Mouse (Mus musculus): ENCODE data around the gene Isx.

Isx gene

DNA sequence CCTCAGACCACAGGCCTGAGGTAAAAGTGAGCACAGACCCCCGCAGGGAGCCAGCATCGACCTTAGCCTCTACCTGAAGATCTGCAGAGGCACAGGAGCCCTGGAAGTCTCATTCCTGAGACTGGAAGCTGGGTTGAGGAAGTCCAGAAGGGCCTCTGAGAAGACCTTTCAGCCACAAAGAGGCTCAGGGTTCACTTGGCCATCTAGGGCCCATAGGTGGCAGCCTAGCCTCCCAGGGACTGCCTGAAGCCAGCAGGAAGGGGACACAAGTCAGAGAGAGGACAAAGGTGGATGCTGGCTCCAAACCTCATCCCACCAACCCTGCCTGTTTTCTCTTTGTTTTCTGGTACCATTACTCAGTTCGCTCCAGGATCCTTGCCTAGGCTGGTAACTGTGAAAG lies at the start of gene Isx:
Isx (plus strand) TSS at position 234 of the 400 bp plus-strand sequence.
- no peak for DNase-seq (ENCODE audit: extremely low spot score, low spot score)

- no peak for DNase-seq (ENCODE audit: extremely low spot score, low spot score)
These were observed 45.3 kb upstream of the Isx start for GRCm38 (mm10) chr8:74827689-74828088.

GRCm38 (mm10) chr8:74831322-74831721 lies 41.7 kb upstream of the Isx start:
- DNase-seq (ENCODE audit: extremely low spot score, low spot score): no peak

GRCm38 (mm10) chr8:74834246-74834645 lies 38.7 kb upstream of the Isx start:
- no peak for DNase-seq (ENCODE audit: extremely low spot score, low spot score)

DNA sequence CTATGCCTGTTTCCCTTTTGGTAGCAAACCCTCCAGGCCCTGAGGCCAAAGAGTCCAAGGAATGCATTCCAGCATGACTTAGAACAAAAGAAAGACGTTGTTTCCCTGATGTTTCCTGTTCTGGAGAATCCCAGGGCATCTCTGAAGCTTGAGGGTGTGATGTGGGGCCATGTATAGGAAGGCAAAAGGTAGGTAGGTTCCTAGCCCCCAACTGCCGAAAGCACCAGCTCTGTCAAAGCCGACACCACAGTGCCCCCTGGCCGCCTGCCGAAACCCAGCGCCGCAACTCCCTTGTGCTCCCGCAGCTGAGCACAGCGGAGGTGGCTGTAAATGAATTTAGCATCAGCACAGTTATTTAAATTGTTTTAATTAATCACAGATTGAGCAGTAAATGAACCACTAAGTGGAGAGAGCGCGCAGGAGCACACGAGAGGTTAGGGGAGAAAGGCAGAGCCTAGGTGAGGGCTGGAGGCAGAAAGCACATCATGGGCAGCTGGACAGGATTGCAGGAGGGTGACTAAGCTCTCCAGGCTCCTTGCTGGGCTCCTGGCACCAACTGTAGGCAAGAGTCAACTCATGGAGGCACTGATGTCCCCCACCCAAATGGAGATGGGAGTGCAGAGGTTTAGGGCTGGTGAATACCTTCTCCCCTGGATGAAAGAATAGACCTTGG lies 25.5 kb upstream of the Isx start:
- DNase-seq (ENCODE audit: extremely low spot score, low spot score): peak; percentile 28

GRCm38 (mm10) chr8:74848707-74849106 lies 24.3 kb upstream of the Isx start:
- no peak for DNase-seq (ENCODE audit: extremely low spot score, low spot score)

GRCm38 (mm10) chr8:74850971-74851370 lies 22.0 kb upstream of the Isx start:
- no peak for DNase-seq (ENCODE audit: extremely low spot score, low spot score)

GRCm38 (mm10) chr8:74851837-74852236 lies 21.1 kb upstream of the Isx start:
- DNase-seq (ENCODE audit: extremely low spot score, low spot score): peak; percentile 40

DNA sequence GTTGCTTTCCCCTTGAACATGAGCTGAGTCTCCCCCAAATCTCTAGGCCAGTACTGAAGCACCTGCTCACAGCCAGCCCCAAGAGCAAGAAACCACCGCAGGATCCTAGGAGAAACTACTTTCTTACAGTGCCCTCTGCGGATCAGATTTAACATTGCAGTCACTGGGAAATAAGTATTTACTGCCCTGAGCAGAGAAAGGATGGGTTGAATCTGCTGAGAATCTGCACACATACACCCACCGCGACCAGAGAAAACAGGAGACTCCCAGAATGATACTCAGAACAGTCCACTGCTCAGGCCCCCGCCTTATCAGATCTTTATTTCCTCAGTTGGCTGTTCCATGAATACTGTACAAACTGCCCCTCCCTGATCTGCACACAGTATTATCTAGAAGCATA lies 19.5 kb upstream of the Isx start:
- DNase-seq (ENCODE audit: extremely low spot score, low spot score): peak; percentile 23

- no peak for DNase-seq (ENCODE audit: extremely low spot score, low spot score)
These were observed 18.2 kb upstream of the Isx start for GRCm38 (mm10) chr8:74854786-74855185.

DNA sequence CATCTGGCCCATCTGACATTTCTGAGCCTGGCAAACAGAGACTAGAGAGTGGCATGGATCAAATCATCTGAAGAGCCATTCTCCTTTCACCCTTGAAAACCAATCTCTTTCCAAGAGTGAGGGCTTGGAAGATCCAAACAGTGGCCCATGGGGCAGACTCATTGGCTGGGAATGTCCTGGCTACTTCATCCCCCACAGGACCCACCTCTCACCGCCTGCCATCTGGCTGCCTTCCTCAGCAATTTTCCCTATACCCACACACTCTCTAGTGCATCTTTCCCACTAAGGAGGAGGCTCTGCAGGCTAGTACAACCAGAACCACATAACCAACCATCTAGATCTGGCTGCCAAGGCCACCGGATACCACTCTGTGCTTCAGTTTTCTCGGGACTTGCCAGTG lies 17.6 kb upstream of the Isx start:
- no peak for DNase-seq (ENCODE audit: extremely low spot score, low spot score)

DNA sequence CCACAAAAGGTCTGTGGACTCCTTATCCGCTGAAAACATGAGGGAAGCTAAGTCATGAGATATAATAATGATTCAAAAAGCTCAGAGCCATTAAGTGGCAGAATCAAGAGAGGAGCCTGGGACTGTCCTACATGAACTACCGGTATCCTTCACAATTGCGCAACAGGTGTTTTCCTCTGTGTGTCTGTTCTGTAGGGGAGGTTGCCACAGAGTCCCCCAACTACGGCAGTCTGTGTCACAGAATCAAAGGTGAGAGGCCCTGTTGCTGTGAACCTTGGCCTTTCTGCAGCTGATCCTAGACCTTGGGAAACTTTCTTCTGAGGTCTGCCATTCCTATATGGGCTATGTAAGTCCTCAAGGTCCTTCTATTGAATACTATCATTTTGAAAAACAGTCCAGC lies 13.7 kb upstream of the Isx start:
- DNase-seq (ENCODE audit: extremely low spot score, low spot score): no peak

DNA sequence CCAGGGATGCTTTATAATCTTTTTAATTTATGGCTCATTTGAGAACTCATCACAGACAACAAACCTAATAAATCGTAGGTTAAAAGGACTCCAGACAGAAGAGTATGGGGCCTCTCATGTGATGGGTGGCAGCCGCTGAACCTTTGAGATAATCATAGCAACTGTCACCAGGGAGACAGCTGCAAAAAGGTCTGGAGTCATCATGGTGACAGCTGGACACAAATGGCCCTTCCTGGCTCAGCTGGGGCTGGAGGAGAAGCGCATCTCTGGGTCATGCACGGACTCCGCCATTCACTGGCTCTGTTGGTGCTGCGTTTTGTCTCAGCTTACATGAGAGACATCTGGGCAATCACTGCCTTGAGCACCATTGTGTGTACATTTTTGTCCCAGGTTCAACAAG lies 12.5 kb upstream of the Isx start:
- DNase-seq (ENCODE audit: extremely low spot score, low spot score): no peak

DNA sequence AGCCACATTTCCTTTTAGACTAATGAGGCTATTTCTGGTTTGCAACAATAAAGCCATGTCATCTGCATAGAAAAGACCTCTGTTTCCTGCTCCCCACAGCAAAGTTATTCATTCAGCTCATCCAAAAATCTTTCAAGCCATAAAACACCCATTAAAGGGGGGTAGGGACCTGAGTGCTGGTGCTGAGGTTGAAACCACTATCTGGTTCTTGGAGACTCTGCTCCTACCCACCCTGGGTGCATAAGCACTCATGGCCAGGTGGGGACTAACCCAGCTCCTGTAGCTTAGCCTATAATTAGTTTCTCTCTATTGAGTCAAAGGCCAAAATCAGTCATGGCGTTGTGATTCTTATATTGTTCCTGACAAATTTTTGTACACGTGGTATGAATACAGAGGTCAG lies 10.4 kb upstream of the Isx start:
- DNase-seq (ENCODE audit: extremely low spot score, low spot score): no peak

DNA sequence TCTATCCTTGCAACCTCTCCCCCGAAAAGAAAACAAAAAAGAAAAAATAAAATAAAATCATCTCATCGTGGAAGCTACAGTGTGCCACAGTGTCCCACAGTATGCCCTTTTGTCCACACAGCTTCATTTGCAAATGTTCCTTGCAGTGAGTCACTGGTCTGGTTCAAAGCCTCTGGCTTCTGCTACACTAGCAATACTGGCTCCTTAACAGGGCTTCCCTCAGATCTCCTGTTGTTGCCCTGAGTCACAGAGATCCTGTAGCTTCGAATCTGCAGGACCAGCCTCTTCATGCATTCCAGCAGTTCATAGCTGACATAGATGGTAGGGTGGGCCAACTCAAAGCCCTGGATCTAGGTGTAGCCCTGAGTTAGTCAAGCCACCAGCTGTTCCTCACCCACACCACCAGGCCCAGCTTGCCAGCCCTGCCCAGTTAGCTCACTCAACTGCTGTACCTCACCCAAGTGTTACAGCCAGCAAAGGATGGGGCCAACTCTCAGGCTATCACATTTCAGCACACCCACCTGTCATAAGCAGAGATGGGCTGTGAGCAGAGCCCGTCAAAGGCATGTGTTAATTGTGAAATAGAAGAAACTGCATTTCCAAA lies 2.5 kb upstream of the Isx start:
- no peak for DNase-seq (ENCODE audit: extremely low spot score, low spot score)

DNA sequence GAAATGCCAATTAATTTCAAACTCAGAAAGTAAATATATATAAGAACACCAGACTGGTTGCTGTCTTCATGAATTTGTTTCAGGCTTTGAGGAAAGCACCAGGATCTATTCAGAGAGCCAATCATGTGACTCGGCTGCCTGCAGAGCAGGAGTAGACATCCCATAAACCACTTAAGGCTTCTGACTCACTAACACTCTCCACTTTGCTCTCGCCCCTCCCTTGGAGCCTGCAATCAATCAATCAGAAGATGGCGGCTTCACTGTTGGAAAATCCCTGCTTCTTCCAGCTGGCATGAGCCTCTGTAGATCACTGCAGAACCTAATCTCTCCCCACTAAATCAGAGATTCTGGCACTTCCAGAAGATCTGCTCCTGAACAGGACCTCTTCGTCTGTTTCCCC lies 1.3 kb upstream of the Isx start:
- no peak for DNase-seq (ENCODE audit: extremely low spot score, low spot score)

DNA sequence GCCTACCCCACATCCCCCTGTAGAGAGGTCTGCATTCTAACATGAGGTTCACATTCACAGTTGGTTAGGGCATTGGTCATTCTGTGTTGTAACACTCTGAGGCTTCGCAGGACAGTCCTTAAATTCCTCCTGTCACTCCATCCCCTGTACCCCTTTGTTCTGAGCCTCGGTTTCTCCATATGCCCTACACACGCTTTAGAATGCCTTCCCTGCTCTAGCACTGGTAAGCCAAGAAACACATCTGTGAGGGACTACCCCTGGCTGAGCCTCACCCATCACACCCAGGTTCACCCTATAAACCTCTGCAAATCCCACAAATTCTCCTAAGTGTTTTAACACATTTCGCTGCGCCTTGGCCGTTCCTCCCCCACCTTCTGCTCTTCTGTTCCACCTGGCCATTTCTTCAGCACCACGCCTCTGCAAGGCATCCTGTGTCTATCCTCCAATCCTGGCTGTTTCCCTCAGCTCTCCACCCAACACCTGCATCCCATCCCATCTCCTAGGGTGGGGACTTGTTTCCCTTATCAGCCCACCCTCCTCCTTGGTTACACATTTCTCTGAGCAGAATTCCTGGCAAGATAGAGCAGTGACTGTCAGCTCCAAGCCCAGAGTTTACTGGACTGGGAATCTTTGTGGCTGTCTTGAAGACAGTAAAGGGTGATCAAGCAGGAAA lies 686 bp upstream of the Isx start:
- no peak for DNase-seq (ENCODE audit: extremely low spot score, low spot score)

GRCm38 (mm10) chr8:74874565-74874964 lies 1.6 kb downstream of the Isx start:
- no peak for DNase-seq (ENCODE audit: extremely low spot score, low spot score)

DNA sequence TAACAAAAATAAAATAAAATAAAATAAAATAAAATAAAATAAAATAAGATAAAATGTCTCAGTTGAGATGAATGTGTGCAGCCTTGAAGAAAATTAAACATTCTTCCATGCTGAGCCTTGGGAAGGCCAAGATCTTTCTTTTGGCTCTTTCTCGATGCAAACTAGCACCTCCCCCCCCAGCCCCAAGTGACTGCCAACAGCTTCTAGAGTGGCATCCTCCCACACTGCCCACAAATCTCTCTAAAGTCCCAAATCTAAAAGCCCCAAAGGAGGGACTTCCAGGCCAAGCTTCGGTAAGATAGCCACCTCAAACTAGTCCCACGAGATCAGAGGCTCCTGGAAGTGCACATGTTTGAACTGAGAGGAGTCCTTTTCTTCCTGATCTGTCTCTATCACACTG lies 5.7 kb downstream of the Isx start:
- no peak for DNase-seq (ENCODE audit: extremely low spot score, low spot score)

GRCm38 (mm10) chr8:74888763-74889162 lies 15.8 kb downstream of the Isx start:
- DNase-seq (ENCODE audit: extremely low spot score, low spot score): no peak

DNA sequence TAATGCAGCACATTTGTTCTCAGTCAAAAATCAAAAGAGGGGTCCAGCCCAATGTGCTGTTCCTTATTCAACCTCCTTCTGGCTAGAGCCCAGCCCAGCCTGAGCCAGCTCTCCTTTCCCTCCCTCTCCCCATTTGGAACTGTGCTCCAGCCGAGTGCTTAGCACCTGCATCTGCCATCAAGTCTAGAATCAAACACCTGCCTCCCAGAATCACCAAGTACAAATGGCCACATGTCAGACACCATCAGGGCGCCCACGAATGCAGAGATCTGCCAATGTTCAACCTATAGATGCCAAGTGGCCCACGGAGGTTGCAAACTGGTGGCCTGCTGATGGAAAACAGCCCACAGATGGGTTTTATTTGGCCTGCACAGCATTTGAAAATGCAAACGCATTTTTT lies 18.1 kb downstream of the Isx start:
- no peak for DNase-seq (ENCODE audit: extremely low spot score, low spot score)

DNA sequence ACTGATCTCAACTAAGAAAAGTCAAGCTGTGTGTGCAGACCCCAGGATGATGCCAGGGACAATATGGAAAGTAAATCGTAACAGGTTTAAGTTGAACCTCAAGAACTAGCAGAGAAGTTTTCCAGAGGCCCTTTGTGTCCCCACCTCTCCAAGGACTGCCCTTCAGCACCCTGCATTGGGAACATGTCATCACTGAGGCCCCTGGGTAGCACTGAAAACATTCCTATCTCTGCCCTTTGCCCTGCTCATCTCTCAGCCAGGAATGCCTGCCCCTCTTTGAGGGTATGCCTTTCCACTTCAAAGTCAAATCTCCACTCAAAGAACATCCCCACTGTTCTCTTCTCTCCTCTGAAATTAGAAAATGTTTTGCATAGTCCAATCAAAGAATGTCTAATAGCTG lies 23.3 kb downstream of the Isx start:
- DNase-seq (ENCODE audit: extremely low spot score, low spot score): no peak

GRCm38 (mm10) chr8:74897315-74897714 lies 24.3 kb downstream of the Isx start:
- DNase-seq (ENCODE audit: extremely low spot score, low spot score): no peak

Measured in neural tube, embryonic 10.5 days (tissue).